Mouse (Mus musculus) erythroblast, adult 5-6 weeks (primary cell): ENCODE results near the gene Srp54c. TPM values are rescaled to one million over a fixed set of nuclear protein-coding genes. Genes with fewer than 3 reads are reported as not detected.

Source experiments
- ATAC-seq: replicated peaks from 2 replicates; pipeline ENCODE4 v1.8.0; 2016; ENCODE audit warnings: moderate number of reproducible peaks, mild to moderate bottlenecking, moderate TSS enrichment, inconsistent platforms; ENCODE audit not compliant: poor library complexity, low FRiP score, severe bottlenecking
- total RNA-seq, 2 experiments: library from RNA; stranded (forward) in 1 of 2; stranded (reverse) in 1 of 2; fragments of 150-400 nt in 1 of 2; fragments of 200-764, 138-1000 nt in 1 of 2; gene quantifications; 2 replicates each; pipeline versions ENCODE4 v1.2.3 to v1.2.4; 2015 to 2017; ENCODE audit warnings: low replicate concordance in 2 of 2

Gene Srp54c
- total RNA-seq, 2 experiments from 2014 or later: 18.8 to 35.9 TPM

- ATAC-seq: no peak
These were observed 78.8 kb downstream of the Srp54c start for GRCm38 (mm10) chr12:55308731-55309130.

- no peak for ATAC-seq
These were observed 79.5 kb downstream of the Srp54c start for GRCm38 (mm10) chr12:55309501-55309900.

GRCm38 (mm10) chr12:55311841-55312240 is 81.9 kb downstream of the Srp54c start:
- no peak for ATAC-seq

Other genes with a start within 250 kb of the Srp54c start
- gene Gm20403, start 243.6 kb upstream of the Srp54c start, total RNA-seq (2015; ENCODE audit: low replicate concordance): not detected in 2 replicates
- gene Gm20403, start 243.6 kb upstream of the Srp54c start, total RNA-seq (2017; ENCODE audit: low replicate concordance): not detected in 2 replicates
- 80.5 and 122 TPM in 2 replicates for gene Baz1a, start 215.8 kb upstream of the Srp54c start, total RNA-seq (2015; ENCODE audit: low replicate concordance)
- 52.7 and 55.5 TPM in 2 replicates for gene Baz1a, start 215.8 kb upstream of the Srp54c start, total RNA-seq (2017; ENCODE audit: low replicate concordance)
- gene 2700097O09Rik, start 150.1 kb upstream of the Srp54c start, total RNA-seq (2015; ENCODE audit: low replicate concordance): 30.0 and 31.1 TPM in 2 replicates
- gene 2700097O09Rik, start 150.1 kb upstream of the Srp54c start, total RNA-seq (2017; ENCODE audit: low replicate concordance): 9.1 and 9.9 TPM in 2 replicates
- 31.1 and 33.2 TPM in 2 replicates for gene Srp54a, start 149.9 kb upstream of the Srp54c start, total RNA-seq (2015; ENCODE audit: low replicate concordance)
- 74.0 and 116 TPM in 2 replicates for gene Srp54a, start 149.9 kb upstream of the Srp54c start, total RNA-seq (2017; ENCODE audit: low replicate concordance)
- gene Fam177a, start 105.7 kb upstream of the Srp54c start, total RNA-seq (2015; ENCODE audit: low replicate concordance): 6.9 TPM in 1 of 2 replicates, not detected in the other
- gene Fam177a, start 105.7 kb upstream of the Srp54c start, total RNA-seq (2017; ENCODE audit: low replicate concordance): 5.6 and 7.1 TPM in 2 replicates
- gene Srp54b, start 75.1 kb upstream of the Srp54c start, total RNA-seq (2015; ENCODE audit: low replicate concordance): 8.6 and 11.5 TPM in 2 replicates
- gene Srp54b, start 75.1 kb upstream of the Srp54c start, total RNA-seq (2017; ENCODE audit: low replicate concordance): 50.8 and 61.3 TPM in 2 replicates
- 7.9 and 9.0 TPM in 2 replicates for gene 1700047I17Rik2, start 30.6 kb upstream of the Srp54c start, total RNA-seq (2015; ENCODE audit: low replicate concordance)
- gene 1700047I17Rik2, start 30.6 kb upstream of the Srp54c start, total RNA-seq (2017; ENCODE audit: low replicate concordance): 1.1 and 2.0 TPM in 2 replicates
- gene 1110008L16Rik, start 69.4 kb downstream of the Srp54c start, total RNA-seq (2015; ENCODE audit: low replicate concordance): 11.9 and 13.8 TPM in 2 replicates
- 4.0 and 7.2 TPM in 2 replicates for gene 1110008L16Rik, start 69.4 kb downstream of the Srp54c start, total RNA-seq (2017; ENCODE audit: low replicate concordance)
- gene Ppp2r3c, start 72.8 kb downstream of the Srp54c start, total RNA-seq (2015; ENCODE audit: low replicate concordance): 6.7 and 13.3 TPM in 2 replicates
- gene Ppp2r3c, start 72.8 kb downstream of the Srp54c start, total RNA-seq (2017; ENCODE audit: low replicate concordance): 7.4 and 9.6 TPM in 2 replicates
- gene Psma6, start 154.1 kb downstream of the Srp54c start, total RNA-seq (2015; ENCODE audit: low replicate concordance): 66.3 and 98.4 TPM in 2 replicates
- 99.5 and 111 TPM in 2 replicates for gene Psma6, start 154.1 kb downstream of the Srp54c start, total RNA-seq (2017; ENCODE audit: low replicate concordance)